Mouse (Mus musculus) kidney, adult 11 months (tissue): Measurements from ENCODE around the gene Elovl5.

Experiments
- DNase-seq: peaks from one replicate; pipeline ENCODE4 v3.0.0; 2022

The Elovl5 gene

GRCm38 (mm10) chr9:78003278-78003677 is 86.1 kb downstream of the Elovl5 start:
- DNase-seq: no peak

- no peak for DNase-seq
These were observed 88.3 kb downstream of the Elovl5 start for GRCm38 (mm10) chr9:78005481-78005880.

GRCm38 (mm10) chr9:78006209-78007001 is 89.2 kb downstream of the Elovl5 start:
- DNase-seq: peak; percentile 82

DNA sequence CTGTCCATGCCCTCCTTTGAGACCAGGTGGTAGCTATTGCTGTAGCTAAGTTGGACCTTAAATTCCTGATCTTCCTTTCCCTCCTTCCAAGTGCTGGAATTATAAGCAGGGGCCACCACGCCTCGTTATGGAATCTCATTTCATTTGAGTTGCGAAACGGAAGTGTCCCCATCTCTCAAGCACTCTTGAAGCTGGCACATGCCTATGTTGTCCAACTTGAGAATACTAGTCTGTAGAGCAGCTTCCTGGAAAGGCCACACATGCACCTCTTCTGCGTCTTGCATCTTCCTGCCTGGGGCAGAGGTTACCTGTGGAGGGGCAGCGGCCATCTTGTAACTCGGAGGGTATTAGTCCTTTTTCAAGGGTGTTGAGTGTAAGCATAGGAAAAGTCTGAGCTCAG is 92.2 kb downstream of the Elovl5 start:
- no peak for DNase-seq

- no peak for DNase-seq
These were observed 93.0 kb downstream of the Elovl5 start for GRCm38 (mm10) chr9:78010187-78010586.

GRCm38 (mm10) chr9:78010707-78011106 is 93.5 kb downstream of the Elovl5 start:
- DNase-seq: no peak

GRCm38 (mm10) chr9:78012066-78012465 is 94.9 kb downstream of the Elovl5 start:
- no peak for DNase-seq

DNA sequence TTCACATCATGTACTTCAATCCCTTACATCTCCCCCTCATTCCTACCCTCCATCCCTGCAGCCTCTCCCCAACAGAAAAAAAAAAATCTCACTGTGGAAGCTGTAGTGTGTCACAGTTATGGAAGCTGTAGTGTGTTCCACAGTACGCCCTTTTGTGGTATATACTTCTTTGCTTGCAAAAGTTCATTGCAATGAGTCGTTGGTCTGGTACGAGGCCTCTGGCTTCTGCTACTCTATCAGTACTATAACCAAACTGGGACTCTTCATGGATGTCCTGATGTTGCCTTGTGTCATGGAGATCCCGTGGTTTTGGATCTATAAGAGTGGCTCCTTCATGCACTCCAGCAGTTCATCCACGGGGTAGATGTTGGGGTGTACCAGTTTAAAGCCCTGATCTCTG is 95.5 kb downstream of the Elovl5 start:
- no peak for DNase-seq

GRCm38 (mm10) chr9:78013813-78014212 is 96.6 kb downstream of the Elovl5 start:
- DNase-seq: no peak

DNA sequence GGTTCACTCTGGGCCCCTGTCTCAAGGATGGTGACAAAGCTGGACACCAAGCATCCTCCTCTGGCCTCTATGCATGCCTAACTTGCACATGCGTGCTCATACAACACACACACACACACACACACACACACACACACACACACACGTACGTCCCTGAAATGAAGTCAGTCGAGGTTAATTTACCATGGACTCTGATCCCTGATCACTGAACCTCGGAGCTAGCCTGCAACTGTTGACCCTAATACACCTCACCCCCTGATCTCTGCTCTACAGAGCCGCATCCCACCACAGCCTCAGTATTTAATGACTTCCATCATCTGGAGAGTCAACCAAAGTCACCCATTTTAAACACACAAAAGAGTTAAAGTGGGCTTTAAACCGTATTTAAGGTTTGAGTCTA is 98.7 kb downstream of the Elovl5 start:
- DNase-seq: peak; percentile 35

DNA sequence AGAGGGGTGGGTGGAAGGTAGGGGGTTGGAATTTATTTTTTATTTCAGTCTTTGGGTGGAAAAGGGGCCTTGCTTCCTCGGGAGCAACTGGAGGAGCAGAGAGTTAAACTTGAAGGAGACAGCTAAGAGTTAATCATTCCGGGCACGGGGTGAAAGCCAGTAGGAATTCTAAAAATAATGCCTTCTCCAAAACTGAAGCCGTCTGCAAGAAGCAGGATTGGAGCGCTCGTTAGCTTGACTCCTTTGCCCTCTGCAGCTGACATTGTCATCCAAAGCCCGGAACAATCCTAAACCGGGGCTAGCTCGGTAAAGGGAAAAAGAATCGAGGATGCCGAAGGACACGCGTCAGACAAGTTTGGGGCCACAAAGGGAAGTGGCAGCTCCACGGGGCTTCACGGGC is 99.1 kb downstream of the Elovl5 start:
- peak; percentile 26 for DNase-seq

- peak; percentile 75 for DNase-seq
These were observed 104.1 kb downstream of the Elovl5 start for GRCm38 (mm10) chr9:78021256-78021655.

DNA sequence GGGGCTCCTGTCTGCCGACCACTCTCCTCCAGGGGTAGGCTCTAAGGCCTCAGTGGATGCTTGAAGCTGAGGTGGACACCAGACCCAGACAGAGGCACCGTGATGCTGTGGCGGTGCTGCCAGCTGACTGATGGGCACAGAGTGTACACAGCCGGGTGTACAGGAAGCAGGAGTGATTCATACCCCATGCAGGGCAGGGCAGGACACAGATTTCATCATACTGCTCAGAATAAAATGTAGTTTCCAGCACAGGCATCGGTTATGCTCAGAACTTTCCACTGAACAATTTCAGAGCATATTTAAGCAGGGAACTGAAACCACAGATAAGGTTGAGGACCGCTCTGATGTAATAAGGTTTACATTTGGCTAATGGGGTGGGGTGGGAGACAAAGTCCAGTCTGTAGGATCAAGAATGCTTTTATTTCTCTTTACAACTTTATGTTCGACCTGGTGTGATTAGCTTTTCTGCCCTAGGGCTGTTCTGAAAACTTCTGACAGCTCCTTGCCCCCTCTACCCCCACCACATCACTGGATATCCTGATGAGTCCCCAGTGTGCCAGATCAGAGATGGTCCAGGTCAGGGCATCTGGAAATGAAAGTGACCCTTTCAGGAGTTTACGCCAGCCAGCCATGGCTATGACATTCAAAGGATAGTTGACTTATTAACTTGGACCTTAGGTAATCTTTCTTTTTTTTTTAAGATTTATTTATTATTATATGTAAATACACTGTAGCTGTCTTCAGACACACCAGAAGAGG is 105.2 kb downstream of the Elovl5 start:
- DNase-seq: peak; percentile 40

DNA sequence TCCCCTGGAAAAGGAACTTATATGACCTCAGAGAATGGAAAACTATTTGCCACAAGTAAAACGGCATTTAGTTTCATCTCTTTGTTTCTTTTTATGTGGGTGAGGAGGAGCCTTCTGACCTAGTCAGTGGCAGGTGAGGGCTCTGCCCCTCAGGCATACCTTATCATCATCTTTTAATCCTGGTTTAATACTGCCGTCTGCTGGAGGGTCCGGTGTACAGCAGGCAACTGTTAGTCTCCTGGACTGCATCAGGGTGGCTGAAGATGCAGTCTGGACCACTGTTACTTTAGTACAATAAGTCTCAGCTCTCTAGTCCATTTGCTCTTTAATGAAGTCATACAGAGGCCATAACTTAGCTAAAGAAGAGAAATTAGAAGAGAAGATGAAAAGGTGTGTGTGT is 107.7 kb downstream of the Elovl5 start:
- peak; percentile 39 for DNase-seq

- peak; percentile 59 for DNase-seq
These were observed 109.9 kb downstream of the Elovl5 start for GRCm38 (mm10) chr9:78027099-78027498.

- no peak for DNase-seq
These were observed 113.8 kb downstream of the Elovl5 start for GRCm38 (mm10) chr9:78030835-78031456.

- no peak for DNase-seq
These were observed 115.8 kb downstream of the Elovl5 start for GRCm38 (mm10) chr9:78032930-78033329.
